Mouse (Mus musculus): ENCODE data around the gene Acbd4.

DNA sequence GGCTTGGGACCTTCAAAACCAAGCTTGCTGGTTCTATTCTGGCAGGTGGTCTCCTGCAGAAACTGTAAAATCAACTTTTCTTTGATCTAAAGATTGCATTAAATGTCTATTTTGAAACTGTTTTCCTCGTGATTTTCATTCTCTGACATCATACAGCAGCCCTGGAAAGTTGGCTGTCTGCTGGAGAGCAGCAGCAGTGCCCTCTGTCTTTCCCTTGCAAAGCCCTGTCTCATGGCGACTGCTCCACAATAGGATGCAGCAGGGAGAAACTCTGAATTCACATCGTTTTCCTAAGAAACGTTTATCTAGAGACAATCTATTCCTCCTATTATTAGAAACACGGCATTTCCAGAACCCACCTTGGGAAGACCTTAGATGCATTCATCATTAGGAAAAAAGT, 18.1 kb downstream of the Acbd4 start:
- TF ChIP-seq POLR2A (IDR thresholded peaks at IDR 0.05; ENCODE audit: borderline replicate concordance, extremely low read depth, low read depth, low read length) (no peak), CTCF (IDR thresholded peaks at IDR 0.05; ENCODE audit: insufficient read depth, low read length) (no peak)
